Mouse (Mus musculus) brain, embryonic 14.5 days (tissue): Measurements from ENCODE around the gene Lama1.

Experiments used
- CTCF ChIP-seq: fragments of 200-500 bp; IDR thresholded peaks from 2 replicates; pipeline ENCODE4 v1.5.1; 2012; ENCODE audit warnings: inconsistent platforms, mild to moderate bottlenecking, moderate library complexity, borderline replicate concordance; ENCODE audit not compliant: insufficient read depth, insufficient read length; ENCODE audit errors: extremely low read depth
- POLR2A ChIP-seq: fragments of 200-500 bp; IDR thresholded peaks from 2 replicates; pipeline ENCODE4 v1.6.1; 2012; ENCODE audit warnings: mild to moderate bottlenecking, inconsistent platforms, borderline replicate concordance; ENCODE audit not compliant: poor library complexity, insufficient read depth, insufficient read length, severe bottlenecking; ENCODE audit errors: extremely low read depth

DNA sequence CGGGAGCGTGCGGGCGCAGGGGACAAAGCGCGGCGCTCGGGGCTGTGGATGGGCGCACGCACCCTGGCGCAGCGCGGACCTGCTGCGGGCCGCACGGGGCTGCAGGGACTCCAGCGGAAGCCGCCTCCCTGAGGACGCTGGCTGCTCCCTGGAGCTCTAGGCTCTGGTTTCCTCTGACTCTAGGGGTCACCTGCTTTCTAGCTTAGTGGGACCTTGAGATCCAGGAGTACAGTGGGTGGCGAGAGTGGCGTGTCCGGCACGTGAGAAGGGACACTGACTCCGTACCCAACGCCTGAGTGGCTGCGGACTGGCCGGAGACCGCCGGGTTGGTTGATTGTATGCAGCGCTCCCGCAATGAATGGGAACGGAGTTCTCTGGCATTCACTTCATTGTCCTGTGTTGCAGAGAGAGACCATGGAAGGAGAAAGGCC is 417 bp downstream of the Lama1 start:
- TF ChIP-seq CTCF (no peak), POLR2A (no peak)
